10 mouse cellular contexts compared by ENCODE assay signal in genomic region chr8:88390749-88391148, GRCm38 (mm10). TPM values are rescaled to one million over a fixed set of nuclear protein-coding genes. Genes with fewer than 3 reads are reported as not detected.
DNase-seq lines count a peak whose midpoint lies in the region; ATAC-seq and TF ChIP-seq lines count a peak whose summit lies in the region.
"Had no signal": no experiment of that assay in that cellular context is flagged by ENCODE, and none has a peak within 500 bp of the region (broad histone marks: within the 10 kb centered on the region; RNA-seq: fewer than 3 reads in every experiment).

No protein-coding gene starts in this region.

- in situ Hi-C loops in Patski (cut with MboI; ENCODE audit: low pct_unique_long_range_greater_than_20kb) = no loop called here

- no peaks in the 10 kb centered on the region for H3K9me3 ChIP-seq in liver, embryonic 11.5 days (ENCODE audit: control insufficient read depth, low read length)
- no peaks in the 10 kb centered on the region for H3K9me3 ChIP-seq in forebrain, embryonic 15.5 days
- H3K9me3 ChIP-seq in intestine, embryonic 16.5 days (ENCODE audit: control insufficient read depth, low read length) = no peaks in the 10 kb centered on the region
- H3K9me3 ChIP-seq: hindbrain, embryonic 15.5 days; neural tube, embryonic 13.5 days had no signal

- H3K4me1 ChIP-seq in liver, adult 2 months (ENCODE audit: control insufficient read depth, insufficient read depth, low read length) = no peaks in the 10 kb centered on the region
- H3K4me1 ChIP-seq in liver, embryonic 11.5 days (replicated peaks; ENCODE audit: control insufficient read depth, insufficient read depth, low read length) = no peaks in the 10 kb centered on the region
- H3K4me1 ChIP-seq in forebrain, embryonic 15.5 days = no peaks in the 10 kb centered on the region
- H3K4me1 ChIP-seq in intestine, embryonic 16.5 days (ENCODE audit: control insufficient read depth, insufficient read depth, low read length) = no peaks in the 10 kb centered on the region
- H3K4me1 ChIP-seq: hindbrain, embryonic 15.5 days; neural tube, embryonic 13.5 days had no signal

- no peak for TF ChIP-seq POLR2A in liver, adult 2 months (IDR thresholded peaks at IDR 0.05; ENCODE audit: extremely low read depth, insufficient read depth, low read length)

- H3K4me3 ChIP-seq in liver, adult 2 months (ENCODE audit: insufficient read depth, low read depth, low read length) = no peak overlapping the region
- no peak overlapping the region for H3K4me3 ChIP-seq in liver, embryonic 11.5 days (ENCODE audit: low read depth, low read length)
- no peak overlapping the region for H3K4me3 ChIP-seq in forebrain, embryonic 15.5 days
- H3K4me3 ChIP-seq in intestine, embryonic 16.5 days (ENCODE audit: low read length) = no peak overlapping the region
- H3K4me3 ChIP-seq: hindbrain, embryonic 15.5 days; neural tube, embryonic 13.5 days had no signal

- H3K79me2 ChIP-seq in liver, adult 2 months (ENCODE audit: control insufficient read depth, insufficient read depth, low read length) = no peaks in the 10 kb centered on the region

- DNase-seq in liver, adult 2 months (ENCODE audit: extremely low read depth, low read depth, low spot score) = peak; percentile 8
- DNase-seq in liver, embryonic 11.5 days (ENCODE audit: low spot score) = no peak
- no peak for DNase-seq in Patski (ENCODE audit: low read depth, low spot score)
- DNase-seq in kidney, postnatal 4 days = peak; percentile 14 to 24
- DNase-seq in thymus, postnatal 10 days (ENCODE audit: low spot score in 2 of 2) = peak; percentile 35 to 56
- DNase-seq in ovary, postnatal 10 days (ENCODE audit: low spot score) = no peak

- no peak overlapping the region for H3K27ac ChIP-seq in liver, adult 2 months (replicated peaks; ENCODE audit: insufficient read depth, low read depth, low read length)
- H3K27ac ChIP-seq in liver, embryonic 11.5 days (ENCODE audit: low read depth, low read length) = no peak overlapping the region
- H3K27ac ChIP-seq in forebrain, embryonic 15.5 days (replicated peaks) = no peak overlapping the region
- H3K27ac ChIP-seq in intestine, embryonic 16.5 days (ENCODE audit: low read length) = no peak overlapping the region
- H3K27ac ChIP-seq: hindbrain, embryonic 15.5 days; neural tube, embryonic 13.5 days had no signal

- no peaks in the 10 kb centered on the region for H3K36me3 ChIP-seq in liver, adult 2 months (ENCODE audit: control insufficient read depth, insufficient read depth, low read length)
- H3K36me3 ChIP-seq in liver, embryonic 11.5 days (ENCODE audit: control insufficient read depth, insufficient read depth, low read length) = no peaks in the 10 kb centered on the region
- no peaks in the 10 kb centered on the region for H3K36me3 ChIP-seq in forebrain, embryonic 15.5 days
- no peaks in the 10 kb centered on the region for H3K36me3 ChIP-seq in intestine, embryonic 16.5 days (ENCODE audit: control insufficient read depth, insufficient read depth, low read length)
- H3K36me3 ChIP-seq: hindbrain, embryonic 15.5 days; neural tube, embryonic 13.5 days had no signal

- ATAC-seq in liver, embryonic 11.5 days (replicated peaks; ENCODE audit: low FRiP score) = no peak
- ATAC-seq in Patski = no peak
- ATAC-seq in forebrain, embryonic 15.5 days (replicated peaks) = no peak
- no peak for ATAC-seq in intestine, embryonic 16.5 days

- 86% methylated on average over 1 of the region's 1 CpGs for WGBS in liver, adult 2 months
- 83% methylated on average over 1 of the region's 1 CpGs for WGBS in liver, embryonic 11.5 days
- 87% methylated on average over 1 of the region's 1 CpGs for WGBS in forebrain, embryonic 15.5 days
- 91% methylated on average over 1 of the region's 1 CpGs for WGBS in intestine, embryonic 16.5 days

- no peaks in the 10 kb centered on the region for H3K27me3 ChIP-seq in liver, adult 2 months (ENCODE audit: control insufficient read depth, insufficient read depth, low read length)
- no peaks in the 10 kb centered on the region for H3K27me3 ChIP-seq in liver, embryonic 11.5 days (replicated peaks; ENCODE audit: control insufficient read depth, insufficient read depth, low read length)
- H3K27me3 ChIP-seq in Patski = peaks cover 28% of the 10 kb centered on the region
- H3K27me3 ChIP-seq in forebrain, embryonic 15.5 days = no peaks in the 10 kb centered on the region
- H3K27me3 ChIP-seq in intestine, embryonic 16.5 days (replicated peaks; ENCODE audit: control insufficient read depth, insufficient read depth, low read length) = no peaks in the 10 kb centered on the region
- H3K27me3 ChIP-seq: hindbrain, embryonic 15.5 days; neural tube, embryonic 13.5 days had no signal

- no peak overlapping the region for H3K9ac ChIP-seq in liver, adult 2 months (ENCODE audit: low read depth, low read length)
- H3K9ac ChIP-seq in liver, embryonic 11.5 days (ENCODE audit: low read depth, low read length) = no peak overlapping the region
- no peak overlapping the region for H3K9ac ChIP-seq in forebrain, embryonic 15.5 days (replicated peaks)
- no peak overlapping the region for H3K9ac ChIP-seq in intestine, embryonic 16.5 days (ENCODE audit: low read depth, low read length)
- H3K9ac ChIP-seq: hindbrain, embryonic 15.5 days; neural tube, embryonic 13.5 days had no signal

- POLR2A ChIA-PET in Patski (lab: Charles Lee) = no interaction called here

- CTCF ChIA-PET in Patski (lab: Charles Lee) = interaction anchor here (1.0 to 1.1 kb wide), 2 partner anchors 30 to 125 kb away, joined by 4 to 5 read pairs; no protein-coding TSS in a partner anchor

- peak; percentile 41 for TF ChIP-seq CTCF in liver, adult 2 months (IDR thresholded peaks at IDR 0.05; ENCODE audit: low read depth, low read length)
- TF ChIP-seq CTCF in Patski (IDR thresholded peaks at IDR 0.05) = peak; percentile 69

- H3K4me2 ChIP-seq in liver, embryonic 11.5 days = no peak overlapping the region
- H3K4me2 ChIP-seq in forebrain, embryonic 15.5 days (replicated peaks) = no peak overlapping the region
- no peak overlapping the region for H3K4me2 ChIP-seq in intestine, embryonic 16.5 days (ENCODE audit: low read depth, low read length)
- H3K4me2 ChIP-seq: hindbrain, embryonic 15.5 days; neural tube, embryonic 13.5 days had no signal

RNA-seq across cellular contexts. Expression of gene Brd7, which starts 28.8 kb away (rescaled TPM):
- 17.2 and 22.7 TPM in 2 replicates for total RNA-seq in liver, adult 2 months (2014; rRNA removed)
- polyA plus RNA-seq in liver, adult 2 months (2012; rRNA removed) = 12.7 and 13.3 TPM in 2 replicates
- 77.7 and 82.7 TPM in 2 replicates for polyA plus RNA-seq in liver, embryonic 11.5 days (2014; fragmentation: Nextera tagmentation; extraction: Ambion mirVana)
- polyA plus RNA-seq in Patski (2021) = 84.6 TPM
- polyA plus RNA-seq in forebrain, embryonic 15.5 days (2015; fragmentation: Nextera tagmentation; extraction: Ambion mirVana) = 65.4 and 68.7 TPM in 2 replicates
- 32.9 and 38.8 TPM in 2 replicates for polyA plus RNA-seq in intestine, embryonic 16.5 days (2015; fragmentation: Nextera tagmentation; extraction: Ambion mirVana)

Comparison
In these comparisons a context has a peak if more than half of its experiments do, and no peak if none do; other contexts are left out.
1. DNase-seq: peak in liver, adult 2 months (single experiment), kidney, postnatal 4 days (2 of 2) and thymus, postnatal 10 days (2 of 2); none in liver, embryonic 11.5 days (single experiment), Patski (single experiment) and ovary, postnatal 10 days (single experiment).